Mouse (Mus musculus): ENCODE results near the gene Fkbp1b. TPM values are rescaled to one million over a fixed set of nuclear protein-coding genes. Genes with fewer than 3 reads are reported as not detected.

Gene Fkbp1b
- not detected for polyA plus RNA-seq (2017; shearing (Covaris generic))

DNA sequence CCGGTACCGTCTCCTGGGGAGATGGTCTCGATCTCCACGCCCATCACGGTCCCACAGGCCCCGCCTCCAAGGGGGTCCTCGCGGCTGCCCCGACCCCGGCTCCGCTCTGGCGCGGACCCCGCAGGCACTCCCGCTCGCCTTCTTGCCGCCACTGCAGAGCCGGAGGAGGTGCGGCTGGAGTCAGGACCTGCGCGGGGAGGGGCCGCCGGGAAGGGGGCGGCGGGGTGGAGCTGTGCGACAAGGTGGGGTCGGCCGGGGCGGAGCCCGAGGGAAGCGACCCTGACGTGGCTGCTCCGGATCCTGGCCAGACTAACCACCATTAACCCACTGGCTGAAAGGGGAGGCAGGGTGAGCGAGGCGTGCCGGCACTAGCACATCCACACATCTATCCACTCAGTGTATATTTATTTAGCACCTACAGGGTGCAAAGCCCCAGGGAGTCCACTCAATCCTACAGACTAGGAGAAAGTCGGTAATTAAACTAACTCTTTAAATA lies at the start of gene Fkbp1b:
TSS of gene Fkbp1b (minus strand) at position 200 of the 496 bp plus-strand sequence.

DNA sequence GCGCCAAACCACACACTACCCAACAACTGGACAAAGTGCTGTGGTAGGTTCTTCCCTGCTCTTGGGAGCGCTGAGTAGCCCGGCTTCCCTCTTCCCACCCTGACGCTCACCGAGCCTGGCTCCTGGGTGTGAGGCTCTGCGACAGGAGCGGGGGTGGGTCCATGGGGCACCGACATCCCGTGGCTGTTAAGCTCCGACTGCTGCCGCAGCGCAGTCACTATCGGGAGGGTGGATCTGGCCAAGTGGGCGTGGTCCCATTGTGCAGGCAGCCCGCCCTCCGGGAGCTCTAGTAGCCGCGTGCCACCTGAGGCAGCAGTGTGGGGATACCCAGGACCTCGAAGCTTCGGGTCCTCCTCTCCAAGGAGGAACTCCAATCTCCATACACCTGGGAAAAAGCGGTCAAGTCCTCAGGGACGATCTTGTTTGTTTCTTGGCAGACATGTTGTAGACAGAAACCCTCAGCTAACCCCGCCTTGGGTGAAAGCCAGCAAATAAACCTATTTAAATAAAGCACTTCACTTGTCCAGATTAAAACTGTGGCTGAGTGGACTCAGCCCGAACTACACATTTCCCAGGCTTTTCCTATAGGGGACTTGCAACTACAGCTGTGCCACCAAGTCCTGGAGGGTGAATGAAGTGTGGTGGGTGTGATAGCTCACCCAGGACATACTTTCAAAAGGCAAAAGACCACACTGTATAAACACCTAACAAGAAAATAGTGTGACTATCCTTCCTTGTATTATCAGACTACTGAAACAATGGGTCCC lies 33.0 kb upstream of the Fkbp1b start, which contains the start of gene Mfsd2b:
TSS of gene Mfsd2b (minus strand) at position 199 of the 767 bp plus-strand sequence.

DNA sequence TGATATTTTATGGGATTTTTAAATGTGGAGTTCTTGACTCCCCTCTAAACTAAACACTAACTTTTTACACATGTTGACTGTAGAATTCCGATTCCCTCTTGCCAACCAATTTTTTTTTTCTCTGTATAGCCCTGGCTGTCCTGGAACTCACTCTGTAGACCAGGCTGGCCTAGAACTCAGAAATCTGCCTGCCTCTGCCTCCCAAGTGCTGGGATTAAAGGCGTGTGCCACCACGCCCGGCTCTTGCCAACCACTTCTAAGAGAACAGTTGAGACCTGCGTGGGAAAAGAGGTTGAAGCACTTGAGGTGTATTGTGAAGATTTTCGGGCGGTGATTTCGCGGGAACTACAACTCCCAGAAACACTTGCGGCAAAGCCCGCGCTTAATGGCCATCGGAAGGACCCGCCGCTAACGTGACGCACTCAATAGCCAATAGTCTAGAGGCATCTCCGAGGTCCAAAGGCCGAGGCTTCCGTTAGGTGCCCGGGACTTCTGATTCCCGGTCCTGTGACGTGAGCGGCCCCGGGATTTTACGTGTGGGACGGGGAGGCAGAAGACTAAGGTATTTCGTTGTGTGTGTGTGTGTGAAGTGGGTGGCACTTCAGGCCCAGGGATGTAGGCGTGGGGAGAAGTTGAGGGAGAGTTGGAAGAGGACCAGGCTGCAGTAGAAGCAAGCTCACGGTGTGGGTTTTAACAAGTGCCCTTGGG lies 1.7 kb upstream of the Fkbp1b start, which contains the start of gene Wdcp:
TSS of gene Wdcp (plus strand) at position 414 of the 708 bp plus-strand sequence.

DNA sequence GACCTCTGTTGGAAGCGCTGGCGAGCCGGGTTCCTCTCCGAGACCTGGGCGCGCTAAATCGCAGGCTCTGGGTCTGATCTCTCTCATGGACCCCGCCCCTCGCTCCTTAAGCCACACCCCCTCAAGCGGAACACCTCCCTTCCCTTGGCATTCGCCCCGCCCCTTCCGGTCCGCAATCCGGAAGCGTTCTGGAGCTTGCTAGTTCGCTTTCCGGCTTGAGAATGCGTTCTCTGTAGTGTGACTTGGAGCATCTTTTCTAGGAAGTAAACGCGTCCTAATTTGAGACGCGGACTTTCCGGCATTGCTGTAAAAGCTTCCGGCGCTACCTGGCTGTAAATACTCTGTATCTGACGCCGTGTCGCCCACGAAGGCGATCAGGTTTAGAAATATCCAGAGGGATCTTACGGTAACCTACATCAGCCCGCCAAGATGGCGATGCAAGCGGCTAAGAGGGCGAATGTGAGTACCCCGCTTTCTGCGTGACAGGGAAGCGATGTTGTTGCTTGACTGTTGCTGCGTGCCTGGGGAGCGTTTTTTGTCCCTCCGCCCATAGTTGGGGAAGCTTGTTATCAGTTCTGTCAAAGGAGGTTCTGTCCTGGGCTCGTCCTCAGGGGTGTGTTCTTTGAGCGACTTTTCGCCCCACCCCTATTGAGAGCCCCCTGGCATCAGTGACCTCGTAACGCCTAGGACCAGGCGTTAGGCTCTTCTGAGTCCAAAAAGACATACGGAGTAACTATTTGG lies 23.9 kb downstream of the Fkbp1b start, which contains the start of gene Sf3b6:
TSS of gene Sf3b6 (plus strand) at position 184 of the 741 bp plus-strand sequence.

Other genes with a start within 250 kb of the Fkbp1b start
- gene Itsn2, start 249.0 kb downstream of the Fkbp1b start, polyA plus RNA-seq (2017; shearing (Covaris generic)), result 100 to 1,000 TPM; 150 to 164 TPM
- gene Gm3625, start 248.7 kb downstream of the Fkbp1b start, polyA plus RNA-seq (2017; shearing (Covaris generic)), result not detected
- gene Fam228a, start 103.2 kb downstream of the Fkbp1b start, polyA plus RNA-seq (2017; shearing (Covaris generic)), result under 1 TPM; 0.25 to 0.94 TPM
- gene Pfn4, start 72.6 kb downstream of the Fkbp1b start, polyA plus RNA-seq (2017; shearing (Covaris generic)), result under 1 TPM in 1 of 2 experiments, not detected in 1; 0.25 TPM
- gene Fam228b, start 72.3 kb downstream of the Fkbp1b start, polyA plus RNA-seq (2017; shearing (Covaris generic)), result 1 to 10 TPM in 1 of 2 experiments, under 1 TPM in 1; 0.43 to 1.0 TPM
- gene Sf3b6, start 24.0 kb downstream of the Fkbp1b start, polyA plus RNA-seq (2017; shearing (Covaris generic)), result 100 to 1,000 TPM; 373 to 386 TPM
- 10 to 100 TPM in 1 of 2 experiments, 1 to 10 TPM in 1; 7.4 to 19.2 TPM for gene Wdcp, start 1.7 kb upstream of the Fkbp1b start, polyA plus RNA-seq (2017; shearing (Covaris generic))
- 1 to 10 TPM in 1 of 2 experiments, under 1 TPM in 1; 0.60 to 1.3 TPM for gene Mfsd2b, start 32.8 kb upstream of the Fkbp1b start, polyA plus RNA-seq (2017; shearing (Covaris generic))
- gene Ubxn2a, start 66.1 kb upstream of the Fkbp1b start, polyA plus RNA-seq (2017; shearing (Covaris generic)), result 10 to 100 TPM; 34.2 to 39.2 TPM
- gene Atad2b, start 75.8 kb upstream of the Fkbp1b start, polyA plus RNA-seq (2017; shearing (Covaris generic)), result 10 to 100 TPM; 46.1 to 58.1 TPM